Mouse (Mus musculus): ENCODE measurements around the gene Gm49325. TPM values are rescaled to one million over a fixed set of nuclear protein-coding genes. Genes with fewer than 3 reads are reported as not detected.

Gm49325 gene
- polyA plus RNA-seq (2011; ENCODE audit: insufficient read length, low read depth, missing spikeins): 31.7 and 53.4 TPM in 2 replicates

DNA sequence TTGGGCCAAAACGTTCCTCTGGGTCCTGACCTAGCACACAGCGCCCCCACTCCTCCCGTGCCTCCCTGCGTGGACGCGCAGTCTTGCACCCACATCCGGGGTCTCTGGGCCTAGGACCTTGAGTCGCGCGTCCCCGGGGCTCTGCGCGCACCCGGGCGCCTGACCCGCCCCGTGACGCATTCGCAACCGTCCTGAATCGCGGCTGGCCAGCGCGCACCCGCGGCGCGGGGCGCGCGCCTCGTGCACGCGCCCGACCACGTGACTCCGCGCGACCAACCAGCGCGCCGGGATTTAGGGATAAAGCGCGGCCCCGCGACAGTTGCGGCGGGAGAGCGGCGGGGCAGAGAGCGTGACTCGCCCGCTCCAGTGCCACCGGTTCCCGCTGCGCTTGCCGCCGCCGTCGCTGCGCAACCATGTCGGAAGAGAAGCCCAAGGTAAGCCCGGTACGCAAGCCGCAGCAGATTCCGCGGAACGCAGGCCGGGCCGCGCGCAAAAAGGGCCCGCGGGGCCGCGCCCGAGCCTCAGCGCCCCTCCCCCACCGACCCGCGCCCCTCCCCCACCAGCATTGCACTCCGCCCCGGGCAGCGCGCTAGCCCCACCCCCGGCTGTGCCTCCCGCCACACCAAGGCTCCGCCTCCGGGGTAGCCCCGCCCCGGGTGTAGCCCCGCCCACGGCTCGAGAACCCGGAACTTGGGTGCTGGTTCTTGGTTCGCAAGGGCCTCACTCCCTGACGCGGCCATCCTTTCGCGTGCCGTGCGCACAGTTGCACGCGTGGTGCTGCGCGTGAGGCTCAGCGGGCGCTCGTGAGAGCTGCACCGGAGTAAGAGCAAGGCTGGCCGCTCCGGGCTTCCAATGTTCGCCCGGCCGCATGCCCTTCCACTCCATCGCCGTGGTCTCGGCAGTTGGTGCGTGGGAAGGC is at the start of gene Gm49325, which contains the start of gene Sumo3:
Gene Gm49325 (plus strand): TSS at position 290 of the 919 bp plus-strand sequence.
Gene Sumo3 (plus strand): TSS at position 190 of the 919 bp plus-strand sequence.
- TF ChIP-seq CTCF (IDR thresholded peaks at IDR 0.05; ENCODE audit: borderline replicate concordance, insufficient read depth, low read length) (0 out of 2 replicates have a peak, but pooled peaks have one; percentile 10), POLR2A (IDR thresholded peaks at IDR 0.05; ENCODE audit: low read depth, low read length) (peak; percentile 90)
- H3K4me1 ChIP-seq (ENCODE audit: control insufficient read depth, insufficient read depth, low read length): no peaks in the 10 kb centered on the region
- H3K27ac ChIP-seq (ENCODE audit: insufficient read depth, low read length): peak within 1 kb of the TSS; percentile 85
- H3K4me3 ChIP-seq (ENCODE audit: insufficient read depth, low read length): peak within 1 kb of the TSS; percentile 62

DNA sequence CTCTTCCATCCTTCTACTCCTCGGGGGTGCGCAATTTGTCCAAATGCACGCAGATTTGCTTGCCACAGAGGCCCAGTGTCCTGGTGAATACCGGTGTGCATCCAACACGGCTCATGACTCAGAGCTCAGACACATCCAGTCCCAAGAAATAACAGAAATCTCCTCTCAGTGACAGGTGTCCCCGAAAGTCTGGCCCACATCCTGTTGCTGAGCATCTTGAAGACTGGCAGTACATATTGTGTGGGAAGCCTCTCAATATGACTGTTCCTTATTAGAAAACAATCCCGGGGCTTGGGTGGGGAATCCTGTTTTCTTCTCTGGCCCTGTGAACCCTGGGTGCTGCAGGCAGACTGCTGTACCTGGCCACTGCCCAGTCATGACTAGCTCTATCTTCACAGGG is 49.4 kb upstream of the Gm49325 start:
- no peaks in the 10 kb centered on the region for H3K4me1 ChIP-seq (ENCODE audit: control insufficient read depth, insufficient read depth, low read length)
- TF ChIP-seq CTCF (IDR thresholded peaks at IDR 0.05; ENCODE audit: borderline replicate concordance, insufficient read depth, low read length) (no peak), POLR2A (IDR thresholded peaks at IDR 0.05; ENCODE audit: low read depth, low read length) (no peak)
- no peak overlapping the region for H3K27ac ChIP-seq (ENCODE audit: insufficient read depth, low read length)
- no peak overlapping the region for H3K4me3 ChIP-seq (ENCODE audit: insufficient read depth, low read length)

GRCm38 (mm10) chr10:77557641-77558040 is 48.4 kb upstream of the Gm49325 start:
- H3K4me3 ChIP-seq (ENCODE audit: insufficient read depth, low read length): no peak overlapping the region
- H3K27ac ChIP-seq (ENCODE audit: insufficient read depth, low read length): no peak overlapping the region
- TF ChIP-seq CTCF (IDR thresholded peaks at IDR 0.05; ENCODE audit: borderline replicate concordance, insufficient read depth, low read length): no peak
- no peak for TF ChIP-seq POLR2A (IDR thresholded peaks at IDR 0.05; ENCODE audit: low read depth, low read length)
- no peaks in the 10 kb centered on the region for H3K4me1 ChIP-seq (ENCODE audit: control insufficient read depth, insufficient read depth, low read length)

- TF ChIP-seq CTCF (IDR thresholded peaks at IDR 0.05; ENCODE audit: borderline replicate concordance, insufficient read depth, low read length) (no peak), POLR2A (IDR thresholded peaks at IDR 0.05; ENCODE audit: low read depth, low read length) (no peak)
- H3K4me3 ChIP-seq (ENCODE audit: insufficient read depth, low read length): no peak overlapping the region
- H3K4me1 ChIP-seq (ENCODE audit: control insufficient read depth, insufficient read depth, low read length): no peaks in the 10 kb centered on the region
- H3K27ac ChIP-seq (ENCODE audit: insufficient read depth, low read length): no peak overlapping the region
These were observed 45.9 kb upstream of the Gm49325 start for GRCm38 (mm10) chr10:77560090-77560489.

- Histone ChIP-seq H3K4me3 (ENCODE audit: insufficient read depth, low read length) (no peak overlapping the region), H3K27ac (ENCODE audit: insufficient read depth, low read length) (no peak overlapping the region), H3K4me1 (ENCODE audit: control insufficient read depth, insufficient read depth, low read length) (no peaks in the 10 kb centered on the region)
- TF ChIP-seq POLR2A (IDR thresholded peaks at IDR 0.05; ENCODE audit: low read depth, low read length): no peak
- no peak for TF ChIP-seq CTCF (IDR thresholded peaks at IDR 0.05; ENCODE audit: borderline replicate concordance, insufficient read depth, low read length)
These were observed 45.2 kb upstream of the Gm49325 start for GRCm38 (mm10) chr10:77560830-77561229.

- no peak overlapping the region for H3K4me3 ChIP-seq (ENCODE audit: insufficient read depth, low read length)
- TF ChIP-seq POLR2A (IDR thresholded peaks at IDR 0.05; ENCODE audit: low read depth, low read length): no peak
- no peak for TF ChIP-seq CTCF (IDR thresholded peaks at IDR 0.05; ENCODE audit: borderline replicate concordance, insufficient read depth, low read length)
- H3K27ac ChIP-seq (ENCODE audit: insufficient read depth, low read length): no peak overlapping the region
- H3K4me1 ChIP-seq (ENCODE audit: control insufficient read depth, insufficient read depth, low read length): no peaks in the 10 kb centered on the region
These were observed 44.5 kb upstream of the Gm49325 start for GRCm38 (mm10) chr10:77561508-77561907.

DNA sequence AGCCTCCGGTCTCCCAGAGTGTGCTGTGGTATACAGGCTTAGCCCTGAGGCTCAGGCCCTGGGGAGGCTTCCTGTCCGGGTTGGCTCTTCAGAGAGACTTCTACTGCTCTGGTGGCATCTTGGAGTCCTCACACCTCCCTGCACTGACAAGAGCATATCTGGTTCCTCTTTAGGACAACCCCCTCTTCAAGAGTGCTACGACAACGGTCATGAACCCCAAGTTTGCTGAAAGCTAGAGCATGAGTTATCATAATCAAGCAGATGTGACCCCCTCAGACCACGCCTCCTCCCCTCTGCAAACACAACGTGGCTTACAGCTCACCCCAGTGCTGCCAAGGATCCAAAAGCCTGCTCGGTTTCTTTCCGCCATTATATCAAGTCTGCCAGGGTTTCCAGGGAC is 41.0 kb upstream of the Gm49325 start:
- TF ChIP-seq CTCF (IDR thresholded peaks at IDR 0.05; ENCODE audit: borderline replicate concordance, insufficient read depth, low read length): no peak

DNA sequence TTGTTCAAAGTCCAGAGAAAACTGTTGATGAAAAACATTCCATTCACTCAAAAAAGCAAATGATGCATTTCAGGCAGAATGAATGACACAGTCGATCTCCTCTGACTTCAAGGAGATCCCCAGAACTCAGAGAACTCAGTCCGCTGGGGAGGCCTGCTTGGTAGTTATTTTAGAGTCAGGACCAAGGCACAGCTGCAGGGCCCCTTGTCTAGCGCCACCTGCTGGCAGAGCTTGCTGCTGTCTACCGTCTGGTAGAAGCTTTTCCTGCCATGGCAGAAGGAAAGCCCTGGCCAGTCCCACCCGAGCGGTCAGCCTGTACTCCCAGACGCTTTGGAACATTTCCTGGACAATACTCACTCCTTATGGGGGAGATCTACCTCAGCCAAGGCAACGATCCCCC is 39.3 kb upstream of the Gm49325 start:
- peaks cover 7% of the 10 kb centered on the region for H3K4me1 ChIP-seq (ENCODE audit: control insufficient read depth, insufficient read depth, low read length)
- no peak overlapping the region for H3K4me3 ChIP-seq (ENCODE audit: insufficient read depth, low read length)
- TF ChIP-seq CTCF (IDR thresholded peaks at IDR 0.05; ENCODE audit: borderline replicate concordance, insufficient read depth, low read length): peak; percentile 77
- TF ChIP-seq POLR2A (IDR thresholded peaks at IDR 0.05; ENCODE audit: low read depth, low read length): no peak
- no peak overlapping the region for H3K27ac ChIP-seq (ENCODE audit: insufficient read depth, low read length)

More for the DNA sequence above, 41.0 kb upstream of the Gm49325 start:
- no peak overlapping the region for H3K27ac ChIP-seq (ENCODE audit: insufficient read depth, low read length)
- no peak overlapping the region for H3K4me3 ChIP-seq (ENCODE audit: insufficient read depth, low read length)
- no peaks in the 10 kb centered on the region for H3K4me1 ChIP-seq (ENCODE audit: control insufficient read depth, insufficient read depth, low read length)

DNA sequence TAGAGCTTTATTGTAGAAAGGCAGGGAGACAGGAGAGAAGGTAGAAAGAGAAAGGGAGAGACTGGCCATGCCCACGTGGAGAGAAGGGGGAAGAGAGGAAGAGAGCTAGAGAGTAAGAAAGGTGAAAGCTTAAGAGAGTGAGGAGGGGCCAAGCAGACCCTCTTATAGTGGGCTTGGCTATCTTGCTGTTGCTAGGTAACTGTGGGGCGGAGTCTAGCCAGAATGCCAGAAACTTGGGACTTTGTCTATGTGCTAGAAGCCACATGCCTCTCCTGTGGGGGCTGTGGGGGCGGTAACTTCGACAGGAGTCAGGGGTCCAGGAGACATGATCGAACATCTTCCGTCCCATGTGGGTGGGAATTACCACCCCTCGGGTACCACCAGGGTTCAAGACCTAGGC is 36.5 kb upstream of the Gm49325 start:
- no peak for TF ChIP-seq POLR2A (IDR thresholded peaks at IDR 0.05; ENCODE audit: low read depth, low read length)
- peaks cover 7% of the 10 kb centered on the region for H3K4me1 ChIP-seq (ENCODE audit: control insufficient read depth, insufficient read depth, low read length)
- no peak overlapping the region for H3K27ac ChIP-seq (ENCODE audit: insufficient read depth, low read length)
- no peak overlapping the region for H3K4me3 ChIP-seq (ENCODE audit: insufficient read depth, low read length)

- peaks cover 7% of the 10 kb centered on the region for H3K4me1 ChIP-seq (ENCODE audit: control insufficient read depth, insufficient read depth, low read length)
- no peak overlapping the region for H3K4me3 ChIP-seq (ENCODE audit: insufficient read depth, low read length)
- TF ChIP-seq CTCF (IDR thresholded peaks at IDR 0.05; ENCODE audit: borderline replicate concordance, insufficient read depth, low read length) (no peak), POLR2A (IDR thresholded peaks at IDR 0.05; ENCODE audit: low read depth, low read length) (no peak)
- peak overlapping the region; percentile 20; the same call in 1 of the 2 replicates for H3K27ac ChIP-seq (ENCODE audit: insufficient read depth, low read length)
These were observed 35.9 kb upstream of the Gm49325 start for GRCm38 (mm10) chr10:77569973-77570658.
